Mouse (Mus musculus): Measurements from ENCODE around the gene Ppfibp1. TPM values are rescaled to one million over a fixed set of nuclear protein-coding genes. Genes with fewer than 3 reads are reported as not detected.

Ppfibp1 gene
- polyA plus RNA-seq, 1 experiment, result 60.2 TPM

DNA sequence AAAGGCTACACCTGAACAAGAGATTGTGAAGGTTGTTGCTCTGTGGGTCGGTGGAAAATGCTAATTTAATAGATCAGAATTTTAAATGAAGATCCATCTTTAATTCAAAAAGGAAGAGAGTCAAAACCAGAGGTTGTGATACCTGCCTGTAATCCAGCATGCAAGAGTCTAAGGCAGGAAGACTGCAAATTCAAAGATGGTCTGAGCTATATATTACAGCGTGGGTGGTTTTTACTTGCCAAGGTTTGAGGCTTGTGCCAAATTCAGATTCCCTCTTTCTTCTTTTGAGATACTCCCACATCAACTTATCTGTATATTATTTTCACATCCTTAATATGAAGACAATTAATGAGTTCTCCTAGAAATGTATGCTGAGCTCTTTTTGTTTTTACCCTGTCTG is 140.1 kb downstream of the Ppfibp1 start:
- DNase-seq (ENCODE audit: extremely low spot score in 1 of 2, low spot score in 1 of 2), result peak in 1 of 2 experiments; percentile 32

DNA sequence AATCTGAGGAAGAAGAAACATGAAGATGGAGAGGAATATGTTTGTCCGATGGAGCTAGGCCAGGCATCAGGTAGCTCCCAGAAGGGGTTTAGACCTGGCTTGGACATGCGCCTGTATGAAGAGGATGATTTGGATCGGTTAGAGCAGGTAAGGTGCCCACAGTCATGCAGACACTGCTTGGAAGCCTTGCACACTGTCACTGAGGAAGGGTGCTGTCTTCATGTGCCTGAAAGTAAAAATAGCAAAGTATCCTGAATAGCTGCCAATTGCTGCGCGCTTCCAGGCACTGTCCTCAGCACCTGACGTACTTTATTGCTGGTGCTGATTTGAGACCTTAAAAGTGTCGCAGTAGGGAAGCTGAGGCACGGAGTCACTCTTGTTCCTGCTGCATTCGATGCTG is 141.3 kb downstream of the Ppfibp1 start:
- peak in 1 of 2 experiments; percentile 23 for DNase-seq (ENCODE audit: extremely low spot score in 1 of 2, low spot score in 1 of 2)

DNA sequence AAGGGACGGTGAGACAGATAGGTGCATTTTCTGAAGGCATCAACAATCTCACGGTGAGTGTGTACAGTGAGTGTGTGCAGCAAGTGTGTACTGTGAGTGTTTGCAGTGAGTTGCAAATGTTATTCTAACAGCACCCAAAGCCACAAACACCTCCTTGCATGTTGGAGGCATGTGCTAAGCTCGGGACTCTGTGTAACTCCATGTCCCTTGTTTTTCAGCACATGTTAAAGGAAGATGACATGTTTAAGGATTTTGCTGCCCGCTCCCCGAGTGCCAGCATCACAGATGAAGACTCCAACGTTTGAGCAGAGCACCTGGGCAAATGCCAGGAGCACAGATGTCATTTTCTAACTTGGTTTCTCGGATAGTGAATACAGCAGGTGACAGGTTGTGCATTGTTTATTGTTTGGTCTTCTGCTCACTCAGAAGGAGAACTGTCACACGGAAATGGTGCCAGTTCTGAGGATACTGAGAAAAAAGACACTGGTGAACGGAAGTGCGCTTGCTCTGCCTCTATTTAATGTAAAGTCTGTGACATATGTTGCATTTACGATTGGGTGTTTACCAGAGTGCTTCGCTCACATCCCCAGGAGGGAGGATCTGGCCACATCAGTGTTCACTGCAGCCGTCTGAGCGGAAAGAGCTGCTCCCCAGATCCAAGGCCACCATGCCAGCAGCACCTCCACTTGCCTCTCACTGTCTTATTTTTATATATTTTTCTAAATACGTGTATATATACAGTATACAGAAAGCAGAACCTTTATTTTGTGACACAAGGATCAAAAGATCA is 142.0 kb downstream of the Ppfibp1 start:
- DNase-seq (ENCODE audit: extremely low spot score in 1 of 2, low spot score in 1 of 2), result no peak

DNA sequence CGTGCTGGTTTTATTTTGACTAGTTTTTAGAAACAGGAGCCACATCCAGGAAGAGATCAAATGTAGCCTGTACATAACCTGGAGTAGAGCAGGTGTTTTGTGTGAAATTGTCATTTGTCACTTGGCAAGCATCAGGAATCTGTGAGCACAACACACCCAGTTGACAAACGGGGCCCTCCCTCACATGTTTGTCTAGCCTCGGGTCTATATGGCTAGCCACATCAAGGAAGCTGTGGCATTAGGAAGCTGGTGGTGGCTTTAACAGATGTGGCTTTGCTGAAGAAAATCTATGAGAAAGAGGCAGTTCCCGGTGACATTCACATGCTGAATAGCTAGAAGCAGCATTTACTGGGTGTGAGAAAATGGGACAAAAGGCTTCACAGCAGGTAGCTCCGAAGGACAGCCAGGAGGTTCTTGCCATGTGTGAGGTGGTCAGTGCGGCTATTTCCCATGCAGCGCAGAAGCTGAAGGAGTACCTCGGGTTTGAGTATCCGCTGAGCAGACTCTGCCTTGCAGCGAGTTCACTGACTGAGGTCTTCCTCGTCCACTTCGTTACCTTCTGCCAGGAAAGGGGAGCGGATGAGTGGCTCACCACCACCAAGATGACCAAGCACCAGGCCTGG is 144.1 kb downstream of the Ppfibp1 start, which contains the start of gene Rep15:
Gene Rep15, plus strand, starts transcription at position 282 of the 623 bp plus-strand sequence.
- no peak for DNase-seq (ENCODE audit: extremely low spot score in 1 of 2, low spot score in 1 of 2)

DNA sequence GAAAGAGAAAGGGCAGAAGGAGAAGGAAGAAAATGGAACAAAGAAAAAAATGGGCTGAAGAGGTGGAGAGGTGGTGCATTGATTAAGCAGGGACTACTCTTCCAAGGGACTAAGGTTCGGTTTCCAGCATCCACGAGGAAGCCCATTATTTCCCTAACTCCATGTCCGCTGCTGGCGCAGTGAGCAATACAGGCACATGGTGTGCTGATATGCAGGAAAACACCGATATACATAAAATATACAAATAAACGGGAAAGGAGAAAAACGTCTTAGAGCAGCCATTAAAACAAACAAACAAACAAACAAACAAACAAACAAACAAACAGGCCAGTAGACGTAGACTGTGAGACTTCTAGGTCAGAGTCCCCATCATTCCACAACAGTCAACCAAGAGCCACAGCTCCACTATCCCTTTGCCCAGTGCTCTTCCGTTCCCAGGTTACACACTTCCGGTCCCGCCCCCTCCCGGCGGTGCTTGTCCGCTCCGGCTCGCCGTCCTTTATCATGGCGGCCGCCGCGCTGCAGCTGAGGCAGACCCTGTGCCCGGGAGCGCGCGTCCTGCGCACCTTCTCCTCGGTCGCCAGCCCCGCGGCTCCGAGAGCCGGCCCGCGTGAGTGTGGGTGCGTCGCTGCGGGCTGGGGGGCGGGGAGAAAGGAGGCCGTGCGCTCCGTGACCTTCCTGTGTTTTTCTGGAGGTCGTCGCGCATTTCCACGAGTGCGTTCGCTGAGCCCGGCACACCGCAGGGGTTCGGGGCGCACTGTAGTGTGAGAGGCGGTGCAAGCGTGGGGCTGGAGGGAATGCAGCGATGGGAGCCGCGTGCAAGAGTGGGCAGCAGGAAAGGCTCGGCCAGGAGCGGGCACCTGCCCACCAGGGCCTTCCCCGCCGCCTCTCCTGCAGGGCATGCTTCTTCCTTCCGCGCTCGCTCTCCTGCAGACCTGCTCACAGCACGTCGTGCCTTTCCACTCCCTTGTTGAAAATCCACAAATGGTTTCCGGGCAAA is 154.3 kb downstream of the Ppfibp1 start, which contains the start of gene Mrps35:
Gene Mrps35, plus strand, starts transcription at position 474 of the 1,000 bp plus-strand sequence.
- peak; percentile 68 to 92 for DNase-seq (ENCODE audit: extremely low spot score in 1 of 2, low spot score in 1 of 2)

DNA sequence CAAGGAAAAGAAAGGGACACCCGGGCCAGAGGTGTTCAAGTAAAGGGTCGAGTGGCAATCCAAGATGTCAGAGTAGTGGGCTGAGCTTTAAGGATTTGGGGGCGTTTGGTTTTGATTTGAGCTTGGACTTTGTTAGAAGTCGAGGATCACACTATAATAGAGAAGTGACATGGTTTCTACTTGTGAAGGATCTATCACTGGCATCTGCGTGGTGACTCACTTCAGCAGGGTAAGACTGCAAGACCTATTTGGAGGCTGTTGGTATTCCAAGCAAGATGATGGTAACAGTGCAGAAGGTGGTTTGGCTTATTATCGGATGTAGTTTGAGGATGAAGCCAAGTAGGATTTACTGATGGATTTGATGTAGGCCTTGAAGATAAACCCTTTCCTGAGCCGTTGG is 155.3 kb downstream of the Ppfibp1 start:
- DNase-seq (ENCODE audit: extremely low spot score in 1 of 2, low spot score in 1 of 2), result no peak

DNA sequence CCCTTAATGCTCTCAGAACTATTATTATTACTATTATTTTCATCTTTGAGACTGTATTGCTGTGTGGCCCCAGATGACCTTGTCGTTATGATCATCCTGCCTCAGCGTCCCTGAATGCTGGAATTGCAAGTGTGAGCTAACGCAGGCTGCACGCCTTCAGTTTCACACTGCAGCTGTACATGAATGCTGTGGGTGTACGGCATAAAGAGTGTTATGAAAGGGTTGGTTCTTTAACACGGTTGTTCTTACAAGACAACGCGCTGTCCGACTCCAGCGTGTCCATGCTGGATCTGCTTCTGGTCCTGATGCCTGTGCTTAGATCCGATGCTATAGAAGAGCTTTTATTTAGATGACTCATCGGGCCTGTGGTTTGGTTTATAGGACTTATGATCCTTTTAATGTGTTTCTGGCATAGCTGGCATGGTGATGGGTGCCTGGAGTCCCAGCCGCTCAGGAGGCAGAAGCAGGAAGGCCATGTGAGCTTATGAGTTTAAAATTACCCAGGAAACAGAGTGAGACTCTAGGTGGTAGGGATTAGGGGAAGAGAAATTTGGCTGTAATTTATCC is 161.0 kb downstream of the Ppfibp1 start:
- DNase-seq (ENCODE audit: extremely low spot score in 1 of 2, low spot score in 1 of 2), result peak; percentile 19 to 28

DNA sequence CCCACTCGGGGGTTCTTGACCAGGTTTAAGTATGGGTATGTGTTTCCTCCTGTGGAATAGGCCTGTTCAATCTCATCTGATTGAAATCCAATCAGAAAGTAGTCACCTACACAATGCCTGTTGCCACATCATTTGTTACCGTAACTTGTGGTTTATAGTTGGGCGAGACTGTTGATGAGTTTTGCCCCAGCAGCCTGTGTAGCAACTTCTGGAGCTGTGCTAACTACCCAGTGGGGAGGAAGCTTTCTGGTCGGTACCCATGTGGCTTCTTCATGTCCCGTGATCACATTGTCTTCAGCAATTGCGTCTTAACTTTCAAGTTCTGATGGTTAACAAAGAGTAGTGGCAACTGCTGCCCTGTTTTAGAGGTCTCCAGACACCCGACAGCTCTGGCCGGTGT is 163.4 kb downstream of the Ppfibp1 start:
- DNase-seq (ENCODE audit: extremely low spot score in 1 of 2, low spot score in 1 of 2), result no peak

DNA sequence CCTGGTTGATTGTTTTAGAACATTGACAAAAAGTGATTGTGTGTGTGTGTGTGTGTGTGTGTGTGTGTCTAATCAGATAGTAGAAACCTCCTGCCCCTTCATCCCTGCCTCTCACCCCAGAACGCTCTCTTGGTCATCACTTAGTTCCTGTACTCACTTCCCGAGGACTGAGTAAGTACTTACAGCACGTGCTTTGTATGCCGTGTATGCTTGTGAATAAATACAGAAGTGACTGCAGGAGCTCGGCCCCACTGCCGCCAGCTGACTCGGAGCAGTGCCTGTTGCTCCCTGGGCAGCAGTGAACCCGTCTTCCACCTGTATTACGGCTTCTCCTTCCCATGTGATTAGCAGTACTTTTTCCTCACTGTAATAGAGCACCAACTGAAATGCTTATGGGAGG is 164.2 kb downstream of the Ppfibp1 start:
- DNase-seq (ENCODE audit: extremely low spot score in 1 of 2, low spot score in 1 of 2), result no peak

DNA sequence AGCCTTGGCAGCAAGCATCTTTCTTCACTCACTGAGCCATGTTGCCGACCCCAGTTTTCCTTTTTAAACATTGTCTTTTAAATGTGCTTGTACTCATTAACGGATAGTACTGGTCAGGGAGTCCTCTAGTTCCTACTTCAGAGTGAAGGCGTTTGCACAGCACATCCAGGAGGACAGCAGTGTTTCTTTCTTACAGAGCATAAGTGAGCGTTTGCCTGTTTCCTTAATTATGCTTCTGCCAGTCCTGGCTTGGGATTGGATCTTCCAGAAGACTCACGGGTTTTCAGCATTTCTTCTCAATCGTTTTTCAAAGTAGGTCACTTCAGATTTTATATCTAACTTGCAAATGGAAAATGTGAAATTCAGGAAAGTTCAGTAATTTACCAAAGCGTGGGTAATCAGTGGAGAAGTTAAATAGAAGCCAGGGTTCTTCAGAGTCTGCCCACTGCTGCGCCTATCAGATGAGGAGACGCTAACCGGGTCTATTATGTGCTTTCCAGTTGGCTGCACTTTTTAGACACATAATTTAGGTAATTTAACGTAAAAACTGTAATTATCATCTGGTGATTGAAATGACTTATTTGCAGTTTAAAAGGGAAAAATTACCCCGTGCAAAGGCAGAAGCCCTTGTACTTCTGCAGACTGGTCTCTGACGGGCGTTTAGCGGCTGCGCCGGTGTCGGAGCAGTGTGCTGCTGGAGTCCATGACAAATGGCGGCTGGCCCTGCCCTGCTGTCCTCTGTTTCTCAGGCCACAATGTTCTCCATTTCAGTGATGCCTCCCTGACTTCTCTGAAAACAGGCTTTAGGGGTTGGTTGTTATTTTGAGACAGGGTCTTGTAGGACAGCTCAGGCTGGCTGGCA is 165.7 kb downstream of the Ppfibp1 start:
- peak in 1 of 2 experiments; percentile 22 for DNase-seq (ENCODE audit: extremely low spot score in 1 of 2, low spot score in 1 of 2)

DNA sequence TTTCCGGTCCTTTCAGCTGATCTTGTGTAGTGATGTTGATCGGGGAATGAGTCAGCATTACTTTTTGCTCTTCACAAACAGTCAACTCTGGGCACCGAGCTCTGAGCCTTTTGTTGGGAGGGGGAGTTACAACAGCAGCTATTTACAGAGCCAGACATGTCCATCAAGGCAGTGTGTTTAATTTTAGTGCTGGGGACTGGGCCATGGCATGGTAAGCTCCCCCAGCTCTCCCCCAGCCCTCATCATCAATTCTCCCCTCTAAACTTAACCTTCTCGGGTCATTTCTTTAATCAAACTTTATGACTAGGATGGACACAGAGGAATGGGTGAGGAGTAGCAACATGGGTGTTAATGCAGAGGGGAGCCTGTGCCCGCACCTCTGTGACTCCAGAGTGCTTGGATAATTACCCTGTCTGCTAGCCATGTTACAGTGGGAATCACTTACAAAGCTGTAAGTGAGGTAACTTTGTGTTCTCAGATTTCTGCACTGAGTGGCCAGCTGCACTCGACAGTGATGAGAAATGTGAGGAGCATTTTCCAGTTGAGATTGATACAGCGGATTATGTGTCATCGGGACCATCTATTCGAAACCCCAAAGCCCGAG is 167.2 kb downstream of the Ppfibp1 start:
- DNase-seq (ENCODE audit: extremely low spot score in 1 of 2, low spot score in 1 of 2), result no peak

DNA sequence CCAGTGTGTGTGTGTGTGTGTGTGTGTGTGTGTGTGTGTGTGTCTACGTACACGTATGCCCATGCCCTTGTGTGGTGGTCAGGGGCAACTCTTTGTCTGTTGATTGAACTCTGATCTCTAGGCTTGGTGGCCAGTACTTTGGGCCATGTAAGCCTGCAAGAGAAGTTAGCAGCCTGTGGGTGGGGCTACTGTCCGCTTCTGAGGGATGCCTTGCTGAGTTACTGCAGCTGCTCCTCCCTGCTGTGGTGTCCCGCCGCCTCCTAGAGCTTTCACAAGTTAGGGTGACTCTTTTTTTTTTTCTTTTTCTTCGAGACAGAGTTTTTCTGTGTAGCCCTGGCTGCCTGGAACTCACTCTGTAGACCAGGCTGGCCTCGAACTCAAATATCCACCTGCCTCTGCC is 171.0 kb downstream of the Ppfibp1 start:
- no peak for DNase-seq (ENCODE audit: extremely low spot score in 1 of 2, low spot score in 1 of 2)

DNA sequence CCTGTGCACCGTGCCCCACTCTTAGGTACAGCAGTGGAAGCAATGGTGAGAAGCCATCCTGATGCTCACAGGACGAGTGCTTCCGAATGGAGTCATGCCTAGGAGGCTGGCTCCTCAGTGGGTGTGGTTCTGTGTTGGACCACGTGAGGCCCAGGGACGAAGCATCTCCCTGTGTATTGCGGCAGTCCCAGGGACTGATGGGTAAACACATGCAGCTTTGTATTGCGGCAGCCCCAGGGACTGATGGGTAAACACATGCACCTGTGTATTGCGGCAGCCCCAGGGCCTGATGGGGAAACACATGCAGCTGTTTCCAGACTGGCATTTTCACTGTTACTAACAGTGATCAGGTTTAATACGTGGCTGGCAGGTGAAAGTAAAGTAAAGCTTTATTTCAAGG is 173.3 kb downstream of the Ppfibp1 start:
- no peak for DNase-seq (ENCODE audit: extremely low spot score in 1 of 2, low spot score in 1 of 2)

DNA sequence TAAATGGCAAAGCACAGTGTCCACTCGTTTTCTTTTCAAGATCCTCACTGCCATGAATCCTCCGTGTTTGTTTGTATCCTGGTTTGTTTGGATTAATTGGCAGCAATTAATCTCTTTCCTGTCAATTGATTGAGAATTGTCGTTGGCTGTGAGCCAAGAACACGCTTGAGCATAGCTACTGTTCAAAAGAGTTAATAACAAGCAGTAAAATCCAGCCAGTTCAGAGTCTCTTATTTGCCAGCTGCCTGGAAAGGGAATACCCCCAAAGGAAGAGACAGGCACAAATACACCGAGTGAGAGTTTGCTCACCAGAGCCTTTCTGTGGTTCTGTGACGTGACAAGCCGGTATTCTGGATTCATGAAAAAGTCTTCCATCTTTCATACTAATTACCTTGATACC is 173.7 kb downstream of the Ppfibp1 start:
- DNase-seq (ENCODE audit: extremely low spot score in 1 of 2, low spot score in 1 of 2), result no peak

DNA sequence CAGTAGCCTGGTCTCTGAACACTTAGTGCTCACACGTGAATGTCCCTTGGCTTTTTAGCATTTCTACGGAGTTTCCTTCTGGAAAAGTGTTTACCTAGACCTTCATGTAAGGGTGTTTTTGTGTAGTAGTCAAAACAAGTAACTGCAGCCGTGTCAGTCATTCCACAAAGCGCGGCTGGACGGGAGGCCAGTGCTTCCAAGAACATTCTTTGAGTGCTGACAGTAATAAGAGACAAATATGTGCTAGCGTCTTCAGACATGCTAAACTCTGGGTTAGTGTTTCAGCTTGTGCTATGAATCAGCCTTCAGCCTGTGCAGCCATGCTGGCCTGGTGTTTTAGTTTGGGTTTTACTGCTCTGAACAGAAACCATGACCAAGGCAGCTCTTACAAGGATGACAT is 174.4 kb downstream of the Ppfibp1 start:
- DNase-seq (ENCODE audit: extremely low spot score in 1 of 2, low spot score in 1 of 2), result no peak

DNA sequence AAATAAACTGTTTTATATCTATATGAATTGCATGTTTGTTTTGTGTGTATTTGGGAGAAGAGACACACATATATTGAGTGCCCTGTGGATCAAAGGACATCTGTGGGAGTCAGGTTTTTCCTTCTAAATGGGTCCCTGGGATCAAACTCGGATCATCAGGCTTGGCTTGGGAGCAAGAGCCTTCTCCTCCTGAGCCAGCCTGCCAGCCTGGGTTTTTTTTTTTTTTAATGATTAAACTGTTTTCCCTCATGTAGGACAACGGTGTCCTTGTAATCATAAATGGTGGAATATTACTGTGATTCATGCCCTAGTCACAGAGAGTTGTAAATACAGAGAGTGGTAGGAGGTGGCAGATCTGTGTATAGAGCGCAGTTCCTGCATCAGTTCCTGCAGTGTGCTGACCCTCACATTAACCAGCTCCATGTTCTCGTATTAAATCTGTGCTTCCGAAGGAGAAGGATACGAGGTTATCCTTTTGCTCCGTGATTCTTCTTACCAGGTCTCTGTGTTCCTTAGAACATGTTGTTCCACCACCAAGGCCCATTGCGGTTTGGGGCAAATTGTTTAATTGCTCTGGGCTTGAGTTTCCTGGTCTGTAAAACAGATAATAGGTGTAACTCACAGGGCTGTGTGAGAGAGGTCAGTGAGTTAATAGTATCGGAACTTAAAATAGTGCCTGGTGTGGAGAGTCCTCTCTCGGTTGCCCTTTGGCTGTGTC is 176.1 kb downstream of the Ppfibp1 start:
- no peak for DNase-seq (ENCODE audit: extremely low spot score in 1 of 2, low spot score in 1 of 2)

DNA sequence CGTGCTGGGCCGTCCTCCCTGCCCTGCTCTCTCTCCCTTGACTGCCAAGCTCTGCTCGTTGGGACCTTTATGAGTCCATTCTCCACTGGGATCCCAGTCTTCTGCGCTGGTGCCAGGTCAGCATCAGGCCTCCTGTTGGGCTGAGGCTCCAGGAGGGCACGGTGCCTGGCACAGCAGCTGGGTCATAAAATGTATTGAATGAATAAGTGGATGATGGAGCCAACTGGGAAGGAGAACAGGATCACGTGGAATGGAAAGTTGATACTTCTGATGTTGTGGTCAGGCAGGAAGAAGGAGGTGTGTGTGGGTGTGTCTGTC is 176.6 kb downstream of the Ppfibp1 start:
- DNase-seq (ENCODE audit: extremely low spot score in 1 of 2, low spot score in 1 of 2), result no peak

DNA sequence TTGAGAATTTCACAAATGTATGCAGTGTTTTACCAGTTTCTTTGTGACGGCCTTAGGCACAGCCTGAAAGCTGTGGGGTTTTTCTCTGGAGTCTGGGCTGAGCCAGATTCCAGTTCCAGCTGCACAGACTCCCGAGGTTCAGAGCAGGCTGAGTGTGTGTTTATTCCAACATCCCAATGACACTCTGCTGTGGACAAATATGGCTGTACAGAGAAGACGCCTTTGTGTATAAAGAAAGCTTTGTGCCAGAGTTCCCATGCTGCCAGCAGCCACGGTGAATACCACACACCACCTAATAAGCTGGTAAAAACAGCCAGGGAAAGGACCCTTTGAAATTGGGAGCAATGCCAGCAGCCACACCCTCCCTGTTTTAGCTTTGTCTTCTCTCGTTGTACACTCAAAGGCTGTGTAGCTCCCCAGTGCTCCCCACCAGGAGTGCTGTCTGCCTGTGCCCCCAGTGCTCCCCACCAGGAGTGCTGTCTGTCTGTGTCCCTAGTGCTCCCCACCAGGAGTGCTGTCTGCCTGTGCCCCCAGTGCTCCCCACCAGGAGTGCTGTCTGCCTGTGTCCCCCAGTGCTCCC is 187.6 kb downstream of the Ppfibp1 start:
- no peak for DNase-seq (ENCODE audit: extremely low spot score in 1 of 2, low spot score in 1 of 2)

Data from frontal cortex, adult 2 months (tissue).